Mouse (Mus musculus): ENCODE data around the gene Traf3ip2.

The Traf3ip2 gene

GRCm38 (mm10) chr10:39631627-39632026 is 18.9 kb downstream of the Traf3ip2 start:
- no peak for DNase-seq (ENCODE audit: extremely low spot score, low spot score)

GRCm38 (mm10) chr10:39633379-39633778 is 20.6 kb downstream of the Traf3ip2 start:
- DNase-seq (ENCODE audit: extremely low spot score, low spot score), result no peak

- DNase-seq (ENCODE audit: extremely low spot score, low spot score), result no peak
These were observed 21.8 kb downstream of the Traf3ip2 start for GRCm38 (mm10) chr10:39634423-39635101.

- DNase-seq (ENCODE audit: extremely low spot score, low spot score), result peak; percentile 62
These were observed 26.1 kb downstream of the Traf3ip2 start for GRCm38 (mm10) chr10:39638862-39639261.

- no peak for DNase-seq (ENCODE audit: extremely low spot score, low spot score)
These were observed 27.0 kb downstream of the Traf3ip2 start for GRCm38 (mm10) chr10:39639783-39640182.

GRCm38 (mm10) chr10:39640817-39641226 is 28.1 kb downstream of the Traf3ip2 start:
- peak; percentile 55 for DNase-seq (ENCODE audit: extremely low spot score, low spot score)

- no peak for DNase-seq (ENCODE audit: extremely low spot score, low spot score)
These were observed 33.3 kb downstream of the Traf3ip2 start for GRCm38 (mm10) chr10:39645789-39646628.

GRCm38 (mm10) chr10:39646629-39647019 is 33.9 kb downstream of the Traf3ip2 start:
- no peak for DNase-seq (ENCODE audit: extremely low spot score, low spot score)

- DNase-seq (ENCODE audit: extremely low spot score, low spot score), result no peak
These were observed 34.4 kb downstream of the Traf3ip2 start for GRCm38 (mm10) chr10:39647118-39647517.

- no peak for DNase-seq (ENCODE audit: extremely low spot score, low spot score)
These were observed 35.5 kb downstream of the Traf3ip2 start for GRCm38 (mm10) chr10:39648278-39648677.

- no peak for DNase-seq (ENCODE audit: extremely low spot score, low spot score)
These were observed 36.8 kb downstream of the Traf3ip2 start for GRCm38 (mm10) chr10:39649550-39649949.

GRCm38 (mm10) chr10:39650316-39650715 is 37.6 kb downstream of the Traf3ip2 start:
- DNase-seq (ENCODE audit: extremely low spot score, low spot score), result no peak

- DNase-seq (ENCODE audit: extremely low spot score, low spot score), result peak; percentile 56
These were observed 41.3 kb downstream of the Traf3ip2 start for GRCm38 (mm10) chr10:39654001-39654416.

- DNase-seq (ENCODE audit: extremely low spot score, low spot score), result peak; percentile 56
These were observed 46.2 kb downstream of the Traf3ip2 start for GRCm38 (mm10) chr10:39658901-39659410.

- peak; percentile 68 for DNase-seq (ENCODE audit: extremely low spot score, low spot score)
These were observed 46.9 kb downstream of the Traf3ip2 start for GRCm38 (mm10) chr10:39659411-39660268.

GRCm38 (mm10) chr10:39660269-39660655 is 47.5 kb downstream of the Traf3ip2 start:
- no peak for DNase-seq (ENCODE audit: extremely low spot score, low spot score)

- DNase-seq (ENCODE audit: extremely low spot score, low spot score), result no peak
These were observed 48.0 kb downstream of the Traf3ip2 start for GRCm38 (mm10) chr10:39660698-39661097.

GRCm38 (mm10) chr10:39665071-39665502 is 52.4 kb downstream of the Traf3ip2 start:
- DNase-seq (ENCODE audit: extremely low spot score, low spot score), result no peak

- DNase-seq (ENCODE audit: extremely low spot score, low spot score), result no peak
These were observed 53.3 kb downstream of the Traf3ip2 start for GRCm38 (mm10) chr10:39666027-39666426.

GRCm38 (mm10) chr10:39671451-39671850 is 58.7 kb downstream of the Traf3ip2 start:
- no peak for DNase-seq (ENCODE audit: extremely low spot score, low spot score)

- peak; percentile 57 for DNase-seq (ENCODE audit: extremely low spot score, low spot score)
These were observed 59.9 kb downstream of the Traf3ip2 start for GRCm38 (mm10) chr10:39672547-39673051.

All from neural tube, embryonic 10.5 days (tissue).